Mouse (Mus musculus) hindbrain, postnatal 0 days (tissue): ENCODE measurements around the gene Tekt2. TPM values are rescaled to one million over a fixed set of nuclear protein-coding genes. Genes with fewer than 3 reads are reported as not detected.

ENCODE experiments used
- ATAC-seq: fragments of 200-750 bp; cut with Nextera tagmentation; 2 replicates; pipeline ENCODE4 v1.8.0; 2017; ENCODE audit warnings: mild to moderate bottlenecking, moderate TSS enrichment, moderate library complexity
- DNase-seq: peaks from one replicate; pipeline ENCODE4 v3.0.0-alpha.2; 2015; ENCODE audit warnings: low spot score
- H3K27ac ChIP-seq: fragments of 300-500 bp; sonication (generic); 2 replicates; pipeline ENCODE4 v1.5.1; 2014; ENCODE audit warnings: mild to moderate bottlenecking
- H3K27me3 ChIP-seq: fragments of 300-500 bp; sonication (generic); 2 replicates; pipeline ENCODE4 v1.6.1; 2014; ENCODE audit warnings: low read length, mixed read lengths; ENCODE audit not compliant: insufficient read depth
- H3K36me3 ChIP-seq: fragments of 300-500 bp; sonication (generic); 2 replicates; pipeline ENCODE4 v1.6.1; 2014; ENCODE audit warnings: low read length, mixed read lengths; ENCODE audit not compliant: insufficient read depth
- H3K4me1 ChIP-seq: fragments of 300-500 bp; sonication (generic); 2 replicates; pipeline ENCODE4 v1.6.1; 2014; ENCODE audit warnings: antibody characterized with exemption, low read length, mixed read lengths; ENCODE audit not compliant: insufficient read depth
- H3K4me2 ChIP-seq: fragments of 300-500 bp; sonication (generic); 2 replicates; pipeline ENCODE4 v1.6.1; 2014; ENCODE audit warnings: low read depth, mild to moderate bottlenecking, low read length, moderate library complexity, mixed read lengths
- H3K4me3 ChIP-seq: fragments of 300-500 bp; sonication (generic); 2 replicates; pipeline ENCODE4 v1.5.1; 2014; ENCODE audit warnings: low read length
- H3K9ac ChIP-seq: fragments of 300-500 bp; sonication (generic); replicated peaks from 2 replicates; pipeline ENCODE4 v1.6.1; 2014; ENCODE audit warnings: mild to moderate bottlenecking, low read length, moderate library complexity, mixed read lengths
- H3K9me3 ChIP-seq: fragments of 300-500 bp; sonication (generic); 2 replicates; pipeline ENCODE4 v1.6.1; 2016; ENCODE audit warnings: low read length, mixed read lengths
- CTCF ChIP-seq: IDR thresholded peaks from 2 replicates; pipeline ENCODE4 v1.5.1; 2016; ENCODE audit warnings: antibody characterized with exemption, control low read depth, low read depth
- WGBS: fragments of 180-500 bp; shearing (Covaris S2); extraction: QIAGEN DNeasy Blood & Tissue Kit; methylation state at CpG from one replicate; pipeline ENCODE4 v1.1.7; 2014; 5-methylcytosine and 5-hydroxymethylcytosine counted together
- polyA plus RNA-seq: library from polyadenylated mRNA; unstranded; fragments of >200 nt; fragmentation: Nextera tagmentation; extraction: Ambion mirVana; gene quantifications from 2 replicates; pipeline ENCODE4 v1.2.1, GENCODE M21; 2015
- total RNA-seq: library from RNA; depleted of rRNA; stranded (reverse); fragments of >200 nt; gene quantifications from 2 replicates; pipeline ENCODE4 v1.2.3, GENCODE M21; 2014

The Tekt2 gene
- total and polyA plus RNA-seq, 2 experiments from 2014 or later, result 16.3 to 25.7 TPM

- H3K9me3 ChIP-seq, result no peaks in the 10 kb centered on the region
- H3K4me3 ChIP-seq, result no peak overlapping the region
- no peak overlapping the region for H3K27ac ChIP-seq
- H3K36me3 ChIP-seq, result no peaks in the 10 kb centered on the region
- H3K9ac ChIP-seq, result no peak overlapping the region
- WGBS, result 30% methylated on average over 17 of the region's 17 CpGs
- H3K4me2 ChIP-seq, result no peak overlapping the region
- DNase-seq (no peak), ATAC-seq (no peak)
- TF ChIP-seq CTCF, result no peak
- no peaks in the 10 kb centered on the region for H3K4me1 ChIP-seq
- H3K27me3 ChIP-seq, result peaks cover 13% of the 10 kb centered on the region
Measured at GRCm38 (mm10) chr4:126288085-126288666, 37.3 kb downstream of the Tekt2 start.

GRCm38 (mm10) chr4:126287302-126287995 lies 38.0 kb downstream of the Tekt2 start:
- Histone ChIP-seq H3K27me3 (peaks cover 13% of the 10 kb centered on the region), H3K9me3 (no peaks in the 10 kb centered on the region), H3K27ac (no peak overlapping the region), H3K4me1 (no peaks in the 10 kb centered on the region), H3K9ac (no peak overlapping the region), H3K4me3 (no peak overlapping the region), H3K4me2 (no peak overlapping the region), H3K36me3 (no peaks in the 10 kb centered on the region)
- TF ChIP-seq CTCF, result no peak
- DNase-seq (no peak), ATAC-seq (no peak)
- WGBS, result 23% methylated on average over 11 of the region's 11 CpGs

GRCm38 (mm10) chr4:126286492-126286891 lies 39.0 kb downstream of the Tekt2 start, which contains the start of gene Col8a2:
Gene Col8a2 (plus strand): TSS chr4:126286793.
- H3K4me1 ChIP-seq, result no peaks in the 10 kb centered on the region
- DNase-seq (no peak), ATAC-seq (no peak)
- WGBS, result 5% methylated on average over 29 of the region's 42 CpGs
- H3K9me3 ChIP-seq, result no peaks in the 10 kb centered on the region
- H3K36me3 ChIP-seq, result no peaks in the 10 kb centered on the region
- H3K4me2 ChIP-seq, result peak within 1 kb of the TSS; percentile 43
- TF ChIP-seq CTCF, result no peak
- H3K27ac ChIP-seq, result no peak within 1 kb of the TSS
- peak within 1 kb of the TSS; percentile 28; the same call in 1 of the 2 replicates for H3K9ac ChIP-seq
- H3K27me3 ChIP-seq, result peaks cover 13% of the 10 kb centered on the region
- peak within 1 kb of the TSS; percentile 27 for H3K4me3 ChIP-seq

- Histone ChIP-seq H3K9me3 (no peaks in the 10 kb centered on the region), H3K27me3 (peaks cover 13% of the 10 kb centered on the region), H3K36me3 (no peaks in the 10 kb centered on the region), H3K4me2 (no peak overlapping the region), H3K4me1 (no peaks in the 10 kb centered on the region), H3K9ac (no peak overlapping the region), H3K27ac (no peak overlapping the region), H3K4me3 (no peak overlapping the region)
- WGBS, result 92% methylated on average over 8 of the region's 8 CpGs
- no peak for TF ChIP-seq CTCF
- no peak for ATAC-seq
- DNase-seq, result no peak
Measured at GRCm38 (mm10) chr4:126283582-126283981, 41.9 kb downstream of the Tekt2 start.

GRCm38 (mm10) chr4:126281706-126282105 lies 43.8 kb downstream of the Tekt2 start:
- whole genome bisulfite sequencing, result 70% methylated on average over 9 of the region's 9 CpGs
- Histone ChIP-seq H3K4me2 (no peak overlapping the region), H3K9ac (no peak overlapping the region), H3K36me3 (no peaks in the 10 kb centered on the region), H3K4me1 (peaks cover 4% of the 10 kb centered on the region; the same call in 1 of the 2 replicates), H3K27ac (no peak overlapping the region), H3K9me3 (no peaks in the 10 kb centered on the region), H3K4me3 (no peak overlapping the region), H3K27me3 (peaks cover 11% of the 10 kb centered on the region)
- no peak for DNase-seq
- no peak for TF ChIP-seq CTCF
- no peak for ATAC-seq

GRCm38 (mm10) chr4:126278961-126279360 lies 46.5 kb downstream of the Tekt2 start:
- H3K4me1 ChIP-seq, result peaks cover 4% of the 10 kb centered on the region; the same call in 1 of the 2 replicates
- H3K27me3 ChIP-seq, result no peaks in the 10 kb centered on the region
- ATAC-seq (no peak), DNase-seq (no peak)
- no peak for TF ChIP-seq CTCF
- H3K9ac ChIP-seq, result no peak overlapping the region
- no peak overlapping the region for H3K27ac ChIP-seq
- 61% methylated on average over 9 of the region's 9 CpGs for WGBS
- no peak overlapping the region for H3K4me3 ChIP-seq
- H3K4me2 ChIP-seq, result no peak overlapping the region
- H3K9me3 ChIP-seq, result no peaks in the 10 kb centered on the region
- H3K36me3 ChIP-seq, result no peaks in the 10 kb centered on the region

- Histone ChIP-seq H3K9ac (no peak overlapping the region), H3K4me3 (no peak overlapping the region), H3K27me3 (no peaks in the 10 kb centered on the region), H3K4me1 (peaks cover 4% of the 10 kb centered on the region; the same call in 1 of the 2 replicates), H3K27ac (no peak overlapping the region), H3K4me2 (no peak overlapping the region), H3K9me3 (no peaks in the 10 kb centered on the region), H3K36me3 (no peaks in the 10 kb centered on the region)
- ATAC-seq (no peak), DNase-seq (no peak)
- no peak for TF ChIP-seq CTCF
- 37% methylated on average over 9 of the region's 9 CpGs for WGBS
Measured at GRCm38 (mm10) chr4:126278565-126278915, 46.9 kb downstream of the Tekt2 start.
